Mouse (Mus musculus) neutrophil, adult 5-6 weeks (primary cell): ENCODE data around the gene Atp8b3. TPM values are rescaled to one million over a fixed set of nuclear protein-coding genes. Genes with fewer than 3 reads are reported as not detected.

Source experiments
- ATAC-seq: fragments of 151-379, 151-347 bp; 2 replicates; pipeline ENCODE4 v1.8.0; 2017; ENCODE audit warnings: mild to moderate bottlenecking, moderate TSS enrichment; ENCODE audit not compliant: insufficient number of reproducible peaks, poor library complexity, low FRiP score, severe bottlenecking; ENCODE audit errors: extremely low read depth
- total RNA-seq: library from RNA; stranded (forward); fragments of 200-1000 nt; gene quantifications from 2 replicates; pipeline ENCODE4 v1.2.3, GENCODE M21; 2017

Gene Atp8b3
- total RNA-seq, 1 experiment from 2014 or later, result 0.23 TPM

GRCm38 (mm10) chr10:80490051-80490450, 48.9 kb downstream of the Atp8b3 start:
- ATAC-seq, result no peak

- no peak for ATAC-seq
Measured at GRCm38 (mm10) chr10:80486862-80487379, 52.0 kb downstream of the Atp8b3 start.

GRCm38 (mm10) chr10:80481002-80481401, 57.9 kb downstream of the Atp8b3 start:
- no peak for ATAC-seq

- no peak for ATAC-seq
Measured at GRCm38 (mm10) chr10:80478531-80478930, 60.4 kb downstream of the Atp8b3 start.

GRCm38 (mm10) chr10:80475290-80475959, 63.5 kb downstream of the Atp8b3 start:
- no peak for ATAC-seq

Other genes starting within 250 kb of the Atp8b3 start
- gene Rps15, start 246.7 kb downstream of the Atp8b3 start, total RNA-seq, result 1,847 and 1,925 TPM in 2 replicates
- 0.23 and 0.37 TPM in 2 replicates for gene Apc2, start 243.1 kb downstream of the Atp8b3 start, total RNA-seq
- 17.5 and 20.7 TPM in 2 replicates for gene 2310011J03Rik, start 218.6 kb downstream of the Atp8b3 start, total RNA-seq
- gene Pcsk4, start 209.6 kb downstream of the Atp8b3 start, total RNA-seq, result 0.25 TPM in 1 of 2 replicates, not detected in the other
- gene Reep6, start 209.2 kb downstream of the Atp8b3 start, total RNA-seq, result not detected in 2 replicates
- gene Adamtsl5, start 190.7 kb downstream of the Atp8b3 start, total RNA-seq, result not detected in 2 replicates
- gene Plk5, start 182.7 kb downstream of the Atp8b3 start, total RNA-seq, result not detected in 2 replicates
- gene Mex3d, start 151.5 kb downstream of the Atp8b3 start, total RNA-seq, result 4.1 and 4.8 TPM in 2 replicates
- 26.9 and 27.0 TPM in 2 replicates for gene Mbd3, start 139.6 kb downstream of the Atp8b3 start, total RNA-seq
- 35.4 and 38.2 TPM in 2 replicates for gene Uqcr11, start 132.3 kb downstream of the Atp8b3 start, total RNA-seq
- gene Tcf3, start 105.5 kb downstream of the Atp8b3 start, total RNA-seq, result 81.3 and 86.5 TPM in 2 replicates
- not detected in 2 replicates for gene Onecut3, start 44.3 kb downstream of the Atp8b3 start, total RNA-seq
- gene Rexo1, start 22.4 kb upstream of the Atp8b3 start, total RNA-seq, result 29.3 and 35.4 TPM in 2 replicates
- 6.5 and 8.0 TPM in 2 replicates for gene Klf16, start 38.2 kb upstream of the Atp8b3 start, total RNA-seq
- gene Abhd17a, start 51.2 kb upstream of the Atp8b3 start, total RNA-seq, result 26.4 and 33.0 TPM in 2 replicates
- gene Scamp4, start 63.7 kb upstream of the Atp8b3 start, total RNA-seq, result 11.2 and 13.3 TPM in 2 replicates
- gene Adat3, start 63.8 kb upstream of the Atp8b3 start, total RNA-seq, result not detected in 2 replicates
- gene Gm49322, start 66.9 kb upstream of the Atp8b3 start, total RNA-seq, result 0.74 and 1.3 TPM in 2 replicates
- gene Csnk1g2, start 83.7 kb upstream of the Atp8b3 start, total RNA-seq, result 216 and 221 TPM in 2 replicates
- gene Btbd2, start 117.9 kb upstream of the Atp8b3 start, total RNA-seq, result 21.4 and 22.8 TPM in 2 replicates
- gene Mknk2, start 139.0 kb upstream of the Atp8b3 start, total RNA-seq, result 105 and 113 TPM in 2 replicates
- 171 and 197 TPM in 2 replicates for gene Mob3a, start 162.9 kb upstream of the Atp8b3 start, total RNA-seq
- gene Izumo4, start 163.1 kb upstream of the Atp8b3 start, total RNA-seq, result 32.9 and 46.6 TPM in 2 replicates
- gene Ap3d1, start 203.1 kb upstream of the Atp8b3 start, total RNA-seq, result 142 and 173 TPM in 2 replicates
- 18.0 and 21.4 TPM in 2 replicates for gene Dot1l, start 216.1 kb upstream of the Atp8b3 start, total RNA-seq